Mouse (Mus musculus): ENCODE data around the gene Zbtb7b. TPM values are rescaled to one million over a fixed set of nuclear protein-coding genes. Genes with fewer than 3 reads are reported as not detected.

The Zbtb7b gene
- total and polyA plus RNA-seq, 3 experiments = 11.9 to 34.2 (median 27.6) TPM

- Histone ChIP-seq H3K9ac (ENCODE audit: insufficient read depth, low read depth) (0 out of 2 replicates have a peak overlapping the region, but pooled peaks have one; percentile 13), H3K9me3 (replicated peaks; ENCODE audit: low read length) (no peaks in the 10 kb centered on the region), H3K36me3 (replicated peaks in 1 of 2; ENCODE audit: control insufficient read depth in 1 of 2, insufficient read depth in 1 of 2, low read length in 1 of 2) (peaks cover 0 to 4% of the 10 kb centered on the region in 2 experiments), H3K27ac (ENCODE audit: insufficient read depth, low read depth) (no peak overlapping the region), H3K4me1 (ENCODE audit: control insufficient read depth in 1 of 2, insufficient read depth in 2 of 2) (peaks cover 9 to 22% of the 10 kb centered on the region in 2 experiments), H3K4me3 (replicated peaks in 1 of 3; ENCODE audit: low read depth in 2 of 3, low read length in 2 of 3, poor library complexity in 1 of 3) (no peak overlapping the region), H3K79me2 (replicated peaks; ENCODE audit: control insufficient read depth, extremely low read depth, insufficient read depth, poor library complexity, severe bottlenecking) (no peaks in the 10 kb centered on the region), H3K27me3 (replicated peaks) (peaks cover 18% of the 10 kb centered on the region), H3K4me2 (ENCODE audit: insufficient read depth, low read depth, poor library complexity, severe bottlenecking) (peak overlapping the region; percentile 31)
- dilution Hi-C loops (cut with MboI; ENCODE audit: extremely low pct_ligation_motif_present, extremely low pct_unique_long_range_greater_than_20kb, low sequenced_read_pairs) = no loop called here
- in situ Hi-C loops (cut with MboI; ENCODE audit: low pct_ligation_motif_present, low pct_unique_long_range_greater_than_20kb, low sequenced_read_pairs) = no loop called here
- TF ChIP-seq E2F4 (IDR thresholded peaks at IDR 0.05; ENCODE audit: insufficient replicate concordance, low read depth, low read length) (no peak), BHLHE40 (IDR thresholded peaks at IDR 0.05; ENCODE audit: low read depth, low read length) (peak; percentile 81)
- no peak for DNase-seq (ENCODE audit: extremely low read depth)
These were observed 38.5 kb downstream of the Zbtb7b start for GRCm38 (mm10) chr3:89356029-89356428.

GRCm38 (mm10) chr3:89355512-89355902, 39.1 kb downstream of the Zbtb7b start:
- H3K4me3 ChIP-seq (replicated peaks in 1 of 3; ENCODE audit: low read depth in 2 of 3, low read length in 2 of 3, poor library complexity in 1 of 3) = no peak overlapping the region
- H3K9me3 ChIP-seq (replicated peaks; ENCODE audit: low read length) = no peaks in the 10 kb centered on the region
- H3K9ac ChIP-seq (ENCODE audit: insufficient read depth, low read depth) = 0 out of 2 replicates have a peak overlapping the region, but pooled peaks have one; percentile 13
- peak overlapping the region; percentile 31; the same call in 1 of the 2 replicates for H3K4me2 ChIP-seq (ENCODE audit: insufficient read depth, low read depth, poor library complexity, severe bottlenecking)
- no peaks in the 10 kb centered on the region for H3K79me2 ChIP-seq (replicated peaks; ENCODE audit: control insufficient read depth, extremely low read depth, insufficient read depth, poor library complexity, severe bottlenecking)
- H3K27ac ChIP-seq (ENCODE audit: insufficient read depth, low read depth) = no peak overlapping the region
- peaks cover 18% of the 10 kb centered on the region for H3K27me3 ChIP-seq (replicated peaks)
- H3K36me3 ChIP-seq (replicated peaks in 1 of 2; ENCODE audit: control insufficient read depth in 1 of 2, insufficient read depth in 1 of 2, low read length in 1 of 2) = peaks cover 0 to 4% of the 10 kb centered on the region in 2 experiments
- H3K4me1 ChIP-seq (ENCODE audit: control insufficient read depth in 1 of 2, insufficient read depth in 2 of 2) = peaks cover 12 to 25% of the 10 kb centered on the region in 2 experiments
- dilution Hi-C loops (cut with MboI; ENCODE audit: extremely low pct_ligation_motif_present, extremely low pct_unique_long_range_greater_than_20kb, low sequenced_read_pairs) = no loop called here
- no peak for TF ChIP-seq BHLHE40 (IDR thresholded peaks at IDR 0.05; ENCODE audit: low read depth, low read length)
- TF ChIP-seq CHD2 (IDR thresholded peaks at IDR 0.05; ENCODE audit: low read length) = no peak
- no peak for TF ChIP-seq ZC3H11A (IDR thresholded peaks at IDR 0.05; ENCODE audit: low read depth, low read length)
- no peak for TF ChIP-seq ZNF384 (IDR thresholded peaks at IDR 0.05; ENCODE audit: low read depth, low read length)
- TF ChIP-seq USF2 (conservative IDR thresholded peaks at IDR 0.05; ENCODE audit: low read depth, low read length) = no peak
- no peak for TF ChIP-seq TCF12 (IDR thresholded peaks at IDR 0.05; ENCODE audit: low read depth, low read length)
- TF ChIP-seq POLR2A (IDR thresholded peaks at IDR 0.05; ENCODE audit: low read depth, low read length) = no peak
- no peak for TF ChIP-seq USF1 (IDR thresholded peaks at IDR 0.05; ENCODE audit: low read depth, low read length)
- no peak for TF ChIP-seq MAZ (IDR thresholded peaks at IDR 0.05; ENCODE audit: low read depth, low read length)
- no peak for TF ChIP-seq UBTF (IDR thresholded peaks at IDR 0.05; ENCODE audit: low read depth, low read length)
- TF ChIP-seq IRF4 (IDR thresholded peaks at IDR 0.05; ENCODE audit: low read depth, low read length) = no peak
- no peak for TF ChIP-seq EP300 (IDR thresholded peaks at IDR 0.05; ENCODE audit: low read length)
- TF ChIP-seq NRF1 (IDR thresholded peaks at IDR 0.05; ENCODE audit: low read depth, low read length) = no peak
- no peak for TF ChIP-seq MYC (IDR thresholded peaks at IDR 0.05; ENCODE audit: low read depth, low read length)
- TF ChIP-seq ELF1 (IDR thresholded peaks at IDR 0.05; ENCODE audit: low read depth, low read length) = no peak
- no peak for TF ChIP-seq PAX5 (IDR thresholded peaks at IDR 0.05; ENCODE audit: low read length)
- DNase-seq (ENCODE audit: extremely low read depth) = no peak
- in situ Hi-C loops (cut with MboI; ENCODE audit: low pct_ligation_motif_present, low pct_unique_long_range_greater_than_20kb, low sequenced_read_pairs) = no loop called here
